Mouse (Mus musculus): Measurements from ENCODE around the gene Ss18l2.

Ss18l2 gene

DNA sequence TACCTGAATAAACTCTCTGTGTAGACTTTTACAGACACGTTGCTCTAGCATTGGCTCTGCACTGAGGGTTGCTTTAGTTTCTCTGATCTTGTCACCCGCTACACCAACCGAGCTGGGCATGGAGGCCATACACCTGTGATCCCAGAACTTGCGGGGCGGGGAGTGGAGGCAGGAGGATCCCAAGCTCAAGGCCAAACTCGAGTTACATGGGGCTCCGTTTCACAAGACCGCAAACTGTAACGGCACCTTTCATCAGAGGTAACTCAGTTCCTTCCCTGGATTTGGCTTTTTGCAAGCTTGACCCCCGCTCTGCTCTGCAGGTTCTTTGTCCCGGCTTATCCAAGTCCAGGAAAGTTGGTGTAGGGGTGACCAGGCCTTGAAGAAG is 5.9 kb upstream of the Ss18l2 start:
- DNase-seq (ENCODE audit: low read depth, low spot score) = no peak

- DNase-seq (ENCODE audit: low read depth, low spot score) = peak; percentile 94
Measured at GRCm38 (mm10) chr9:121704646-121705625, 5.2 kb upstream of the Ss18l2 start, which contains the start of gene Sec22c. TSS of gene Sec22c (minus strand) at chr9:121705490.

DNA sequence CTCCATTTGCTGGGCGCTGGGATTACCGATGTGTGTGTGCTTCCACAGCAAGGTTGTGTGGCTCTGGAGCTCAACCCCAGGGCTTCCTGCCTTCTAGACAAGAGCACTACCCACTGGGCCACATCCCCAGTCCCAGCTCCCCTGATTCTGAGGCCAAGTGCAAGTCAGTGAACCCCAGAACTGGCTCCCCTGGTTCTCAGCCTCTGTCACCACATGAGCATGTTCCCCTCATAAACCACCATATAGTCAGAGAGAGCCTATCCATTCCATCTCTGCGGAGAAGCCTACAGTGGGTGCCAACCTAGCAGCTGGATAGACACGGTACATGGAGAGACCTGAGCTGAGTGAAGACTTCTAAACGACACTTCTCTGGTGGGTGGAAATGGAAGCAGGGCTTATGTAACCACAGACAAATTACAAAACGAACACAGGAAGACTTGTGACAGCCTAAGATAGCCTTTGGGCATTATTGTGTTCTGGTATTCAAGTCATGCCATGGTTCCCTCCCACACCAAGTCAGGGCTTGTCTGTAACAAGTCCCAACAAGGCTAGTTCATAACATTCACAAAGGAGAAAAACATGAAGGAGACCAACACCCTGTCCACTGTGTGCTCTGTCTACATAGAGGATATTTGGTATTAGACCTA is 4.0 kb upstream of the Ss18l2 start:
- DNase-seq (ENCODE audit: low read depth, low spot score) = no peak

DNA sequence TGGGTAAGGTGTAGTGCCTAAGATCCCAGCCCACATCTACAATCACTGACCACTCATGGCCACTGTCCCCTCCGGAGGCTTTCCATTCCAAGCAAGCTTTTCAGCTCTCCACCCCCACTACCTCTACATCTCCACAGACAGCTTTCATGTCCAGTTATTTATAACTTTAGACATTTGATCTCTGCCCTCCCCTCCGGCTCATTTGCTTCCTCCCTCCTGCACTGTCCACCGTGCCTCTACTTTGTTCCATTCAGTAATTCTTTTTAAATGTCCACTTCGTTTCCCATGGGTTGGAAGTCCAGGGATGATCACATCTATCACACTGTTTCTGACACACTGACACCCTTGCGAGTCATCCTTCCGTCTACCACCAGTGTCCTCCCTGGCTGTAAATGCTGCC is 2.3 kb upstream of the Ss18l2 start:
- no peak for DNase-seq (ENCODE audit: low read depth, low spot score)

DNA sequence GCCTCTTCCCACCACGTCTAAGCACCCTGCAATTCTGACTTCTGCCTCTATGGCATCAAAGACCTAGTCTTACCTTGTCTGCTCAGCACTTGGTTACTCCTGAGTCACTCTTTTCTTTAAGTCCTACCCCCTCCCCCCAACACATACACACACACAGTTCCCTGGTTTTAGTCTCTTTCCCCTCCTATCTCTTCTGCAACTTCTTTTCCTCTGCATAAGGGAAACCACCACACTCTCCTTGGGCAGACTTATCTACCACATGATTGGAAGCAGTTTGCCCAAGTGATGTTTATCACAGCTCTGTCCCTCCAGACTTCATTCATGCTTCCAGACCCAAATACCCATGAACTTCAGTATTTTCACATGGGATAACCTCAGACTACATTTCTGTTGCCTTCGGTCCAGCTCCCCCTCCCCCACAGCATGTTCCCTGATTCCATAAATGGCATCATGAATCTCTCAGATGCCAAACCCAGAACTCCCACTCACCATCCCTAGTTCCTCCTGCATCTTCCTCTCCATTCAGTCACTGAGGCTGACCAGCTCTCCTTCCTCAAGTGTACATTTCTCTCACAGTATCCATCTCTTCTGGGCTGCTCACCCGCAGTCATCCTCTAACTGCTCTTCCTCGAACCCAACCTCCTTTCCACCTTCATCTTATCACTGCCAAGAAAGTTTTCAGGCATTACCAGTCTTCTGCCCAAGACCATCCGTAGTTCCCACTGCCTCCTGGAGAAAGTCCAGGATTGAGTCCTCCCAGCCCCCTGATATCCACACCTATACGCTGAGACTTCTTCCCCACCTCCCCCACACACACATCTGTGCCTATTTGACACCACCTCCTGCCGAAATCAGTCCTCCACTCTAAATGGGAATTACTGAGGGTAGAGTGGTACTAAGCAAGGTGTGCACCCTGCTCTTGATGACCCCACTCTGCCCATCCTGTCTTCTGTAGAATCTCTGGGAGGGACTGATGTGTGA is 1.3 kb upstream of the Ss18l2 start:
- DNase-seq (ENCODE audit: low read depth, low spot score) = no peak

GRCm38 (mm10) chr9:121710584-121710975 is 451 bp downstream of the Ss18l2 start:
- DNase-seq (ENCODE audit: low read depth, low spot score) = no peak

- no peak for DNase-seq (ENCODE audit: low read depth, low spot score)
Measured at GRCm38 (mm10) chr9:121717048-121717447, 6.9 kb downstream of the Ss18l2 start.

- DNase-seq (ENCODE audit: low read depth, low spot score) = no peak
Measured at GRCm38 (mm10) chr9:121718070-121718705, 8.1 kb downstream of the Ss18l2 start.

DNA sequence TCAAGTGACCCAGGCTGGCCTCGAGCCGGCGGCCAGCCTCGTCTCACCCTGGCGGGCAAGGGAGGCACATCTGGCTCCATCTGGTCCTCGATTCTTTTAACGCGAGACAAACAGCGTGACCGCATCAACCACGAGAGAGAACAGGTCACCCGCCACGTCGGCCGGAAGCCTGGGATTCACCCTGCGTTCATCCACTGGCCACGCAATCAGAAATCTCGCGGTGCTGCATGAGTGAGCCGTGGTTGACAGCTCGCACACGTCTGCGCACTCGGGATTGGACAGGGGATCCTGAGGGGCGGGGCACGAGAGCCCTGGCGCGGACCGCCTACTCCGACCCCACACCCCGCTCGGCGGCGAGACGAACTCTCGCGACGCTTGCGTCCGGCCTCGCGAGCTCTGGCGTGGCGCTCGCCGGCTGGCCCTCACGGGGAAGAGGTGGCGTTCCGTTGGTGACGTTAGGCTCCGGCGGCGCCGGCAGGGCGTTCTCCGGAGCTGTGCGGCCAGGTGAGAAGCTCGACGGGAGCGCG is 8.7 kb downstream of the Ss18l2 start, which contains the start of gene Nktr:
Gene Nktr (plus strand): TSS at position 378 of the 527 bp plus-strand sequence.
- peak; percentile 99 for DNase-seq (ENCODE audit: low read depth, low spot score)

- DNase-seq (ENCODE audit: low read depth, low spot score) = peak; percentile 66
Measured at GRCm38 (mm10) chr9:121719347-121720331, 9.5 kb downstream of the Ss18l2 start.

DNA sequence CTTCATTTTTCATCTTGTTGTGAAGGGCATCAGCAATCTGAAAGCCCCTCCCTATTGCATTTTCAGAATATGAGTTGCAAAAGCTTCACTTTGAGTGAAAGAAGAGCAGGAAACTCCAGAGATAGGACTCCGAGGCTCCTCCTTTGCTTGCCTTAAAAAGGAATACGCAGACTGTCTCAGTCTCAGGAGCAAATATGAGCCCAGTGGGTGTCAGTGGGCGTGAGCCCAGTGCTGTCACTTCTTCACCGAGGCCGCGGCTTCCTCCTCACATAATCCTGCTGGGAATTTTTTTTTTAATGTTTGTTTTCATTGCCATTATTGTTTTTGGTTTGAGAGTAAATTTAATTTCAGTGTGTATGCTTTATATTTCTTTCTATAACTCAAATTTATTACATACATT is 30.4 kb downstream of the Ss18l2 start:
- DNase-seq (ENCODE audit: low read depth, low spot score) = no peak

GRCm38 (mm10) chr9:121741168-121741567 is 31.0 kb downstream of the Ss18l2 start:
- DNase-seq (ENCODE audit: low read depth, low spot score) = no peak

GRCm38 (mm10) chr9:121744051-121744450 is 33.9 kb downstream of the Ss18l2 start:
- DNase-seq (ENCODE audit: low read depth, low spot score) = no peak

- no peak for DNase-seq (ENCODE audit: low read depth, low spot score)
Measured at GRCm38 (mm10) chr9:121752774-121753173, 42.6 kb downstream of the Ss18l2 start.

GRCm38 (mm10) chr9:121754624-121755023 is 44.5 kb downstream of the Ss18l2 start:
- DNase-seq (ENCODE audit: low read depth, low spot score) = no peak

DNA sequence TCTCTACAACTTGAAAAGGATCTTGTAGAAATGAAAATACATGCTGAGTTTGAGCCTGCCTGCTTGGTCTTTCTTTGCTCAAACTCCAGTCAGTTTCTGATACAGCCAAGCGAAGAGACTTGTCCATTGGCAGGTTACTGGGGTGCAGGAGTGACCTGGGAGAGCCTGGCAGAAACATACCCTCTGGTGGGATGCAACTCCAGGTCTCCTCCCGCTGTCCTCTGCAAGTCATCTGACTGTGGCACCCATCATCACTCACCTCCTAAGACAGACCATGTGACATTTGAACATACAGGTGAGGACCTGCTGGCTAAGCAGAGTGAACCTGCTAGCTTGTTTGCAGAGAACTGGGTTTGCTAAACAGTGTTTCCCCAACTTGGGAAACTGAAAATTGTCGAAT is 46.7 kb downstream of the Ss18l2 start:
- DNase-seq (ENCODE audit: low read depth, low spot score) = no peak

- no peak for DNase-seq (ENCODE audit: low read depth, low spot score)
Measured at GRCm38 (mm10) chr9:121757432-121757831, 47.3 kb downstream of the Ss18l2 start.

- peak; percentile 30 for DNase-seq (ENCODE audit: low read depth, low spot score)
Measured at GRCm38 (mm10) chr9:121757835-121758814, 48.0 kb downstream of the Ss18l2 start.
